ENCODE assay signal across 8 mouse cellular contexts in the genomic region with DNA sequence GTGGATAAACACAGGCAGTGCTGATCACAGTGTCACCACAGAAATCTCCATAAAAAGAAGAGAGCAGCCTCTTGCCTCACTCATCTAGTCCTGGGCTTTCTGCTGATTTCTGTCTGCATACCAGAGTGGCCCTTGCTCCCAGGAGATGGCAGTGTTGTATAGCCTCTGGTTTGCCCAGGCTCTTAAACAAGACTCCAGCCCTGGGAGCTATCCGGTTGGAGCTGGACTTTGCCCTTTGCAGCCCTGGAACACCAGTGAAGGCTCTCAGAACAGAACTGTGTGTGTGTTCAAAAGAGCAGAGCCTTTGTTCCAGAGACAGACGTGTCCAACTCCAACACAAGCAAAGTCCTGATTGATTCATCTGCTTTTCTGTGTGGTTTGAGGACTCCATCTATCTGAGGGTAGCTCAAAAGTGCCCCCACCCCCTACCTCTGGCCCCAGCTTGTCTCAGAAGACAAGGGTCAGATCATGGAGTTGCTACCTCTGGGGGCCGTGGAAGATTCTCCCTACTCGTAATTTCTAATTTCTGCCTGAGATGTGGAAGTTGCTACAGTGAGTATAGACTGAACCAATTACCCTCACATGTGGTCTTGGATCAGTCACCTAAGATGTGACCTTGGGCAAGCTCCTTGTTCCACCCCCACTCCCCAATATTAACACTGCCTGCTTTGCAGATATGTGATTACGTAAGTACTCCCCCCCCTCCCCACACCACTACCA.
A peak's percentile ranks its signal among the peaks of the same experiment; 100 is the strongest.
DNase-seq lines count a peak whose midpoint lies in the region; ATAC-seq and TF ChIP-seq lines count a peak whose summit lies in the region.

No protein-coding gene starts in this region.

- H3K27ac ChIP-seq in CH12.LX (ENCODE audit: insufficient read depth, low read depth), result no peak overlapping the region
- H3K27ac ChIP-seq in forebrain, embryonic 16.5 days (ENCODE audit: low read length), result no peak overlapping the region
- H3K27ac ChIP-seq in heart, postnatal 0 days (ENCODE audit: low read depth), result no peak overlapping the region
- H3K27ac ChIP-seq in liver, embryonic 11.5 days (ENCODE audit: low read depth, low read length), result peak overlapping the region; percentile 25; the same call in 1 of the 2 replicates
- no peak overlapping the region for H3K27ac ChIP-seq in neural tube, embryonic 13.5 days (replicated peaks)

- peak in 1 of 2 experiments; percentile 74; a peak in 2 of 4 replicates for TF ChIP-seq CTCF in CH12.LX (conservative IDR thresholded peaks at IDR 0.05 in 1 of 2, IDR thresholded peaks at IDR 0.05 in 1 of 2; ENCODE audit: low read depth in 2 of 2, low read length in 2 of 2)
- peak; percentile 93 for TF ChIP-seq CTCF in heart, postnatal 0 days (IDR thresholded peaks at IDR 0.05; ENCODE audit: low read depth)

- DNase-seq in CH12.LX (ENCODE audit: extremely low read depth), result peak; percentile 16
- peak; percentile 47 for DNase-seq in cerebellum, adult 11-12 months
- peak; percentile 88 for DNase-seq in heart, postnatal 0 days (ENCODE audit: low spot score)
- DNase-seq in kidney, postnatal 14 days, result peak; percentile 90
- peak; percentile 55 for DNase-seq in liver, embryonic 11.5 days (ENCODE audit: low spot score)
- DNase-seq in thymus, postnatal 25 days, result no peak

- no peaks in the 10 kb centered on the region for H3K36me3 ChIP-seq in CH12.LX (replicated peaks in 1 of 2; ENCODE audit: control insufficient read depth in 1 of 2, insufficient read depth in 1 of 2, low read length in 1 of 2)
- no peaks in the 10 kb centered on the region for H3K36me3 ChIP-seq in forebrain, embryonic 16.5 days (ENCODE audit: control insufficient read depth, insufficient read depth)
- no peaks in the 10 kb centered on the region for H3K36me3 ChIP-seq in heart, postnatal 0 days (replicated peaks; ENCODE audit: control insufficient read depth, insufficient read depth, low read length)
- no peaks in the 10 kb centered on the region for H3K36me3 ChIP-seq in liver, embryonic 11.5 days (ENCODE audit: control insufficient read depth, insufficient read depth, low read length)
- no peaks in the 10 kb centered on the region for H3K36me3 ChIP-seq in neural tube, embryonic 13.5 days

- no peaks in the 10 kb centered on the region for H3K27me3 ChIP-seq in CH12.LX (replicated peaks)
- no peaks in the 10 kb centered on the region for H3K27me3 ChIP-seq in forebrain, embryonic 16.5 days (replicated peaks; ENCODE audit: control insufficient read depth, insufficient read depth, low read length)
- H3K27me3 ChIP-seq in heart, postnatal 0 days (ENCODE audit: control insufficient read depth, insufficient read depth, low read length), result no peaks in the 10 kb centered on the region
- no peaks in the 10 kb centered on the region for H3K27me3 ChIP-seq in liver, embryonic 11.5 days (replicated peaks; ENCODE audit: control insufficient read depth, insufficient read depth, low read length)
- no peaks in the 10 kb centered on the region for H3K27me3 ChIP-seq in neural tube, embryonic 13.5 days

- TF ChIP-seq POLR2A in CH12.LX (IDR thresholded peaks at IDR 0.05; ENCODE audit: low read depth, low read length), result no peak

- in situ Hi-C loops in CH12.LX (cut with MboI; ENCODE audit: low pct_ligation_motif_present, low pct_unique_long_range_greater_than_20kb, low sequenced_read_pairs), result no loop called here

- no peaks in the 10 kb centered on the region for H3K9me3 ChIP-seq in CH12.LX (replicated peaks; ENCODE audit: low read length)
- no peaks in the 10 kb centered on the region for H3K9me3 ChIP-seq in forebrain, embryonic 16.5 days (ENCODE audit: control insufficient read depth, low read length)
- no peaks in the 10 kb centered on the region for H3K9me3 ChIP-seq in heart, postnatal 0 days (replicated peaks; ENCODE audit: control insufficient read depth, low read length)
- no peaks in the 10 kb centered on the region for H3K9me3 ChIP-seq in liver, embryonic 11.5 days (ENCODE audit: control insufficient read depth, low read length)
- no peaks in the 10 kb centered on the region for H3K9me3 ChIP-seq in neural tube, embryonic 13.5 days

- 49% methylated on average over 5 of the region's 5 CpGs for WGBS in forebrain, embryonic 16.5 days
- 47% methylated on average over 5 of the region's 5 CpGs for WGBS in heart, postnatal 0 days
- 43% methylated on average over 5 of the region's 5 CpGs for WGBS in liver, embryonic 11.5 days
- WGBS in neural tube, embryonic 13.5 days, result 46% methylated on average over 5 of the region's 5 CpGs

- peak; percentile 76 for TF ChIP-seq RAD21 in CH12.LX (IDR thresholded peaks at IDR 0.05; ENCODE audit: low read depth, low read length)

- ATAC-seq in forebrain, embryonic 16.5 days, result peak; percentile 54
- peak; percentile 92 for ATAC-seq in heart, postnatal 0 days (ENCODE audit: insufficient read depth, low read depth)
- ATAC-seq in liver, embryonic 11.5 days (replicated peaks; ENCODE audit: low FRiP score), result peak; percentile 77
- ATAC-seq in neural tube, embryonic 13.5 days (ENCODE audit: low read depth), result peak; percentile 43; the same call in 1 of the 2 replicates

- dilution Hi-C loops in CH12.LX (cut with MboI; ENCODE audit: extremely low pct_ligation_motif_present, extremely low pct_unique_long_range_greater_than_20kb, low sequenced_read_pairs), result no loop called here

- no peak overlapping the region for H3K4me2 ChIP-seq in CH12.LX (ENCODE audit: insufficient read depth, low read depth, poor library complexity, severe bottlenecking)
- H3K4me2 ChIP-seq in forebrain, embryonic 16.5 days (ENCODE audit: low read length), result no peak overlapping the region
- no peak overlapping the region for H3K4me2 ChIP-seq in heart, postnatal 0 days (ENCODE audit: low read depth, low read length)
- H3K4me2 ChIP-seq in liver, embryonic 11.5 days, result no peak overlapping the region
- no peak overlapping the region for H3K4me2 ChIP-seq in neural tube, embryonic 13.5 days

- no peak overlapping the region for H3K9ac ChIP-seq in CH12.LX (ENCODE audit: insufficient read depth, low read depth)
- H3K9ac ChIP-seq in forebrain, embryonic 16.5 days (replicated peaks; ENCODE audit: low read depth, low read length), result no peak overlapping the region
- H3K9ac ChIP-seq in heart, postnatal 0 days (replicated peaks; ENCODE audit: low read depth, low read length), result no peak overlapping the region
- H3K9ac ChIP-seq in liver, embryonic 11.5 days (ENCODE audit: low read depth, low read length), result no peak overlapping the region
- no peak overlapping the region for H3K9ac ChIP-seq in neural tube, embryonic 13.5 days

- no peaks in the 10 kb centered on the region for H3K79me2 ChIP-seq in CH12.LX (replicated peaks; ENCODE audit: control insufficient read depth, extremely low read depth, insufficient read depth, poor library complexity, severe bottlenecking)

- H3K4me1 ChIP-seq in CH12.LX (ENCODE audit: control insufficient read depth in 1 of 2, insufficient read depth in 2 of 2), result no peaks in the 10 kb centered on the region; a peak in 1 of 4 replicates
- H3K4me1 ChIP-seq in forebrain, embryonic 16.5 days (replicated peaks; ENCODE audit: control insufficient read depth, insufficient read depth, low read length), result peaks cover 9% of the 10 kb centered on the region
- H3K4me1 ChIP-seq in heart, postnatal 0 days (ENCODE audit: control insufficient read depth, insufficient read depth), result no peaks in the 10 kb centered on the region
- no peaks in the 10 kb centered on the region for H3K4me1 ChIP-seq in liver, embryonic 11.5 days (replicated peaks; ENCODE audit: control insufficient read depth, insufficient read depth, low read length)
- peaks cover 9% of the 10 kb centered on the region for H3K4me1 ChIP-seq in neural tube, embryonic 13.5 days (replicated peaks)

- no peak for TF ChIP-seq EP300 in CH12.LX (IDR thresholded peaks at IDR 0.05; ENCODE audit: low read length)
- no peak for TF ChIP-seq EP300 in heart, postnatal 0 days (IDR thresholded peaks at IDR 0.05; ENCODE audit: low read depth)

- H3K4me3 ChIP-seq in CH12.LX (replicated peaks in 1 of 3; ENCODE audit: low read depth in 2 of 3, low read length in 2 of 3, poor library complexity in 1 of 3), result no peak overlapping the region
- H3K4me3 ChIP-seq in forebrain, embryonic 16.5 days (replicated peaks; ENCODE audit: low read length), result no peak overlapping the region
- no peak overlapping the region for H3K4me3 ChIP-seq in heart, postnatal 0 days (ENCODE audit: low read depth, low read length)
- H3K4me3 ChIP-seq in liver, embryonic 11.5 days (ENCODE audit: low read depth, low read length), result no peak overlapping the region
- H3K4me3 ChIP-seq in neural tube, embryonic 13.5 days, result no peak overlapping the region

TF ChIP-seq in CH12.LX, 34 proteins besides CTCF, POLR2A, EP300 and RAD21:
- TF ChIP-seq SMC3 (IDR thresholded peaks at IDR 0.05; ENCODE audit: low read depth, low read length), result peak; percentile 65
- no peak for TF ChIP-seq MAZ (IDR thresholded peaks at IDR 0.05; ENCODE audit: low read depth, low read length)
